Mouse (Mus musculus) hindbrain, embryonic 10.5 days (tissue): Measurements from ENCODE around the gene Tbc1d9b. TPM values are rescaled to one million over a fixed set of nuclear protein-coding genes. Genes with fewer than 3 reads are reported as not detected.

Experiments used
- DNase-seq: peaks from one replicate; pipeline ENCODE4 v3.0.0-alpha.2; 2017; ENCODE audit warnings: low spot score
- H3K27ac ChIP-seq: fragments of 300-500 bp; sonication (generic); 2 replicates; pipeline ENCODE4 v1.5.1; 2016; ENCODE audit warnings: mild to moderate bottlenecking, moderate library complexity
- H3K27me3 ChIP-seq: fragments of 300-500 bp; sonication (generic); 2 replicates; pipeline ENCODE4 v1.6.1; 2016; ENCODE audit warnings: mild to moderate bottlenecking; ENCODE audit not compliant: poor library complexity, insufficient read depth, severe bottlenecking
- H3K36me3 ChIP-seq: fragments of 300-500 bp; sonication (generic); 2 replicates; pipeline ENCODE4 v1.6.1; 2016; ENCODE audit warnings: mild to moderate bottlenecking, moderate library complexity
- H3K4me1 ChIP-seq: fragments of 300-500 bp; sonication (generic); replicated peaks from 2 replicates; pipeline ENCODE4 v1.6.1; 2016; ENCODE audit warnings: mild to moderate bottlenecking
- H3K4me3 ChIP-seq: fragments of 300-500 bp; sonication (generic); 2 replicates; pipeline ENCODE4 v1.5.1; 2016; ENCODE audit warnings: mild to moderate bottlenecking, moderate library complexity
- H3K9me3 ChIP-seq: fragments of 300-500 bp; sonication (generic); 2 replicates; pipeline ENCODE4 v1.6.1; 2016; ENCODE audit warnings: mild to moderate bottlenecking, moderate library complexity
- WGBS: fragments of 180-500 bp; shearing (Covaris S2); methylation state at CpG from one replicate; pipeline ENCODE4 v1.1.7; 2016; 5-methylcytosine and 5-hydroxymethylcytosine counted together
- polyA plus RNA-seq: library from polyadenylated mRNA; unstranded; fragments of >200 nt; fragmentation: Nextera tagmentation; extraction: Ambion mirVana; gene quantifications from 2 replicates; pipeline ENCODE4 v1.2.1, GENCODE M21; 2016

Tbc1d9b gene
- polyA plus RNA-seq, 1 experiment from 2014 or later: 39.3 TPM

DNA sequence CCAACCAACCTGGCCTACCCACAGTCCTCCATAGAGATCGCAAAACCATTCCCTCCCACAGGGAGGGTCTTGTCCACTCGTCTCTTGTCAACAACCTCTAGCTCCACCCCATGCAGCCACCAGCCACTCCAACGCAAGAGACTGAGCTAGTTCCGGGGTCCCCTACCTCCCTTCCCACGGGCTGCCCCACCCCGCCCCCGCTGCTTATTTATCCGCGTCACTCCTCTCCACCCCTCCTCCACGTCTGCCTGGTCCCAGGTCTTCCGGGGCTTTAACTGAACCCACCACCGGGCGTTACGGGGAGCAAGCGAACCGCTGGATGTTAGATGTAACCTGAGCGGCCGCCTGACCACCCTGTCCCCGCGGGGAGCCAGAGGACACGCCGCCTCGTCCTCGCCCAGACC is 78.9 kb downstream of the Tbc1d9b start:
- WGBS: under 1% methylated on average over 24 of the region's 24 CpGs
- Histone ChIP-seq H3K27ac (peak overlapping the region; percentile 96), H3K4me1 (peaks cover 24% of the 10 kb centered on the region), H3K9me3 (no peaks in the 10 kb centered on the region), H3K27me3 (no peaks in the 10 kb centered on the region), H3K36me3 (peaks cover 31% of the 10 kb centered on the region), H3K4me3 (peak overlapping the region; percentile 87)
- peak; percentile 90 for DNase-seq

DNA sequence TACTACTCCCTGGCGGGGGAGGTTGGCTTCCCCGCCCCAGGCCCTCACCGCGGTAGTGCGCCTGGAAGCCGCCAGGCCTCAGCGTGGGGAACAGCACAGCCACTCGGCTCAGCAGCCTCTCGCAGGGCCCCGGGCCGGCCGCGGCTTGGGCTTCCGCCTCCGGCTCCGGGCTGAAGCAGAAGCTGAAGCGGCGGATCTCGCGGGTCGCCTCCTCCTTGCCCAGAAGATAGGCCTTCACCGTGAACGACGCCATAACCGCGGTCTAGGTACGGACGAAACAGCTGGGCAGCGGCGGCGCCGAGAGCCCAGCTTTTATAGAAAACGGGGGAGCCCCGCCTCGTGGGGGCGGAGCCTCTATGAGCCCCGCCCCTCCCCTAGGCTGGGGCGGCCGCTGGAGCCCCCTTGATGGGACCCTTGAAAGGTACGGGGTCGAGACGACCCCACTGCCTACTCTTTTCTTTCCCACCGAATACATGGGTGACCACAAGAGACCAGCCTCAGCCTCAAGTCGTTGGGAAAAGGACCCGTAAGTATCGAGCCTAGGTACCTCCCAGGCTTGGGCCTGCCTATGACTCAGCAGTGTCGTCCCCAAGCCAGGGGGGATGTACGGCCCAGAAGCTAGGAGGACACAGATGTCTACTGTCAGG is 79.4 kb downstream of the Tbc1d9b start, which contains the start of the genes Sqstm1 and Mgat4b:
TSS of gene Sqstm1 (minus strand) at position 323 of the 647 bp plus-strand sequence.
TSS of gene Mgat4b (plus strand) at position 386 of the 647 bp plus-strand sequence.
- WGBS: 1% methylated on average over 48 of the region's 48 CpGs
- peaks cover 28% of the 10 kb centered on the region for H3K4me1 ChIP-seq
- DNase-seq: peak; percentile 86
- H3K9me3 ChIP-seq: no peaks in the 10 kb centered on the region
- H3K4me3 ChIP-seq: peak within 1 kb of the TSS; percentile 87
- H3K27me3 ChIP-seq: no peaks in the 10 kb centered on the region
- H3K36me3 ChIP-seq: peaks cover 26% of the 10 kb centered on the region
- peak within 1 kb of the TSS; percentile 96 for H3K27ac ChIP-seq

DNA sequence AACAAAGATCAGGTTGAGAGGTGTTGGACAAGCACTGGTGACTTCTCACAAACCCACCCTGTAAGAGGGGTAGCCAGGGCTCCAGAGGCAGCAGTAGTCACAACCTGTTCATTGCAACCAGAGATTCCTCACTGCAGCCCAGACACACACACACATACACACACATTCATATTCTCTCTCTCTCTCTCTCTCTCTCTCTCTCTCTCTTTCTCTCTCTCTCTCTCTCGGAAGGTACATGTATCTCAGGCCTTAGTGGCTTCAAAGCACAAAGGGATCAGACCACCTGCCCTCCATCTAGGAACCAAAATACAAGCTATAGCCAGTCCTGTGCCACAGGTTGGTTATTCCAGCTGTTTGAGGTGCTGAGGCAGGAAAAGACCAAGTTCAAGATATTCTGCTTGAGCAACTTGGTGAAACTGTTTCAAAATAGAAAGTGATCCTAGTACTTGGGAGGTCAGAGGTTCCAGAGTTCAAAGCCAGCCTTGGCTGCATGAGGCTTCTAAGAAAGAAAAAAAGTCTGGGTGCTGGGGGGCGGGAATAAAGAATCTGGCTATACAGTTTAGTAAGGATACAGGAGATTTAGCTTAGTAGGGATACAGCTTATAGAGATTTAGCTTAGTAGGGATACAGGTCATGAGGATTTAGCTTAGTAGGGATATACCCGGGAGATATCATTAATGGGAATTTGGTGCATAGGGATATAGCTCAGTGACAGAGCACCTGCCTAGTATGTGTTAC is 80.3 kb downstream of the Tbc1d9b start:
- H3K27ac ChIP-seq: peak overlapping the region; percentile 96
- no peaks in the 10 kb centered on the region for H3K9me3 ChIP-seq
- no peaks in the 10 kb centered on the region for H3K27me3 ChIP-seq
- peak overlapping the region; percentile 87 for H3K4me3 ChIP-seq
- WGBS: 87% methylated on average over 3 of the region's 3 CpGs
- peaks cover 37% of the 10 kb centered on the region for H3K4me1 ChIP-seq
- no peak for DNase-seq
- peaks cover 17% of the 10 kb centered on the region for H3K36me3 ChIP-seq

DNA sequence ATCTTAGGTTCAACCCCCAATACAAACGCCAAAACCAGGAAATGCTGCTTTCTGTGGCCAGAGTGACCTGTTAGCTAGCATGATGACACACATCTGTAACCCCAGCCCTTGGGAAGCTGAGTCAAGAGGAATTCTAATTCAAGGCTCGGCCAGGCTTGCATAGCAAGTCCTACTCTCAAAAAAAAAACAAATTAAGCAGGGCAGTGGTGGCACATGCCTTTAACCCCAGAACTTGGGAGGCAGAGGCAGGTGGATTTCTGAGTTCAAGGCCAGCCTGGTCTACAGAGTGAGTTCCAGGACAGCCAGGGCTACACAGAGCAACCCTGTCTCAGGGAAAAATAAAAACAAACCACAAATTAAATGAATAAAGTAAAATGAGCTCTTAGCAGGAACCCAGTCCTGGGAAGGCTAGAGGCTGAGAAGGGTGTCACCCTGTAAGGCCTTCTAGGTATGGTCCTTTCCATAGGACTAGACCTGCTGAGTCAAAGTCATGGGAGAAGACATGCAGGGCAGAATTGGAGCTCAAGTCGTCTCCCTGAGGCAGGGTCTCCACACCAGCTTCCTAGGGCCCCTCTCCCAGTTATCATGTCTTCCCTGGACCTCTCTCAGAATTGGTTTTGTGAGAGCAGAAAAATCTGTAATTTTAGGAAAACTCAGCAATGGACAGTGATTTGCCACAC is 81.0 kb downstream of the Tbc1d9b start:
- no peaks in the 10 kb centered on the region for H3K27me3 ChIP-seq
- H3K4me3 ChIP-seq: no peak overlapping the region
- no peaks in the 10 kb centered on the region for H3K9me3 ChIP-seq
- no peak overlapping the region for H3K27ac ChIP-seq
- WGBS: 75% methylated on average over 3 of the region's 3 CpGs
- H3K36me3 ChIP-seq: peaks cover 10% of the 10 kb centered on the region
- peaks cover 44% of the 10 kb centered on the region for H3K4me1 ChIP-seq
- DNase-seq: no peak

DNA sequence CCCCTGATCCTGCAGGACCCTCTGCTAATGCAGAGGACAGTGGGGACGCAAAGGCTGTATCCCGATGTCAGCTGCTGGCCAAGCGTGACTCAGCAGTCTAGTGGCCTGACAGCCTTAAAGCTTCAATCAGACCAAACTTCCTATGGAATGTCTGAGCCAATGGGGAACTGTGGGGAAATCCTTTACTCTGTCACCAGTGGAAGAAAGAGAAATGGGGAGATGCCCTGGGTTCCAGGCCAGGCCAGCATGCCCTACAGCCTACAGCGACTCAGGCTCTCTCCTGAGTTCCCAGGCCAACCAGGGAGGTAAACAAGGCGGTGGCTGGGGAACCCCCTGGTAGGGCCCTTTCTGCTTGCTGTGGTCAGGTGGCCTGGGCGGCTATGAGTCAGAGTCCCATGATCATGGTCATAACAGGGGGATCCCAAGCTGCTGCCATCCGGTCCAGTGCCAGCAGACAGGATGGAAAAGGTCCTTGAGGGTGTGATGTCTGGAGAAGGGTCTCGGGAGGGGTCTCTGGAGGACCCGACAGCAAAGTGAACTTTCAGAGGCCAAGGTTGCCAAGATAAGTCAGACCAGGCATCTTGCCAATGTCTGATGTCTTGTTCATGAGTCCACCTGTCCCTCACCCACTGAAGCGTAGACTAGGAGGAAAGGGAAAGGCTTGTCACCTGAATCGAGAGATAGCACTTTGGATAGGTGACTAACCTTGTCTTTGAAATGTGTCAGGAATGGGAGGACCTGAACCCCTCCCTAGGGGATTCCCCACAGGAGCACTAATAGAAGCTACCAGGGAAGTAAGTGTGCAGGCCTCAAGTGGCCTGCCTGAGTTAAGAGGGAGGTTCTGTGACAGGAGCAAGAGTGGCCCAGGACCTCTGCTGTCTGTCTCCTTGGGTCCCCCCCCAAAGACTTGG is 81.9 kb downstream of the Tbc1d9b start:
- Histone ChIP-seq H3K4me1 (peaks cover 50% of the 10 kb centered on the region), H3K27me3 (no peaks in the 10 kb centered on the region), H3K36me3 (peaks cover 1% of the 10 kb centered on the region; the same call in 1 of the 2 replicates), H3K9me3 (no peaks in the 10 kb centered on the region), H3K4me3 (no peak overlapping the region), H3K27ac (peak overlapping the region; percentile 46; the same call in 1 of the 2 replicates)
- 68% methylated on average over 11 of the region's 11 CpGs for WGBS
- DNase-seq: no peak

DNA sequence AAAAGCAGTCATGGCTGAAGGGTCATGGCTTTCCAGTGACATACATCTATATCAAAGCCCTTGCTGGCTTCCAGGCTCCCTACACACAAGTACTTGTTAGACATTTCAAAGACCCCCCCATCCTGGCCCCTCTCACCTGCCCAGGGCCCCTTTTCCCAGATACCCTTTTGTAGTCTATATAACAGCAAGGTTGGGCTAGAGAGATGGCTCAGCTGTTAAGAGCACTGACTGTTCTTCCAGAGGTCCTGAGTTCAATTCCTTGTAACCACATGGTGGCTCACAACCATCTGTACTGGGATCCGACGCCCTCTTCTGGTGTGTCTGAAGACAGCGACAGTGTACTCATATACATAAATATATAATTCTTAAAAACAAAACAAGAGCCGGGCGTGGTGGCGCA is 83.4 kb downstream of the Tbc1d9b start:
- DNase-seq: no peak
- Histone ChIP-seq H3K27me3 (no peaks in the 10 kb centered on the region), H3K4me1 (peaks cover 42% of the 10 kb centered on the region), H3K4me3 (no peak overlapping the region), H3K36me3 (no peaks in the 10 kb centered on the region), H3K9me3 (no peaks in the 10 kb centered on the region), H3K27ac (no peak overlapping the region)
- WGBS: 91% methylated on average over 6 of the region's 6 CpGs

DNA sequence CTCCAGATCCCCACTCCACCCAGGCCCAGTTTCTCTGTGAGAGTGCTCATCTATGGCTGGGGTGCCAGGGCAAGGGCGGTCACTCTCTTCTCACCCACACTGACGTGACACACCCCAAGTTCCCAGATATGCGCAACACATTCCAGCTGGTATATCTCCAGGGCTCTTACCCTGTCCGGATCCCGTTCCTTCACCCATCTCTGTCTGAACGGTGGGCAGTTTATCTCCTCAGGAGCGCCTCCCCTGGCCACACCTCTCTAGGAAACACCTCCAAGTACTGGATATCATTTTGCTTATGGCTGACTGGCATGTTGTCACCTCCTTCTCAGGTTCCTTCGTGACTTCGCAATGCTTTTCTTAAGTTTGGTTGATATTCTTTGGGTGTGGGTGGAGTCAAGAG is 84.4 kb downstream of the Tbc1d9b start:
- no peak overlapping the region for H3K27ac ChIP-seq
- H3K4me1 ChIP-seq: peaks cover 40% of the 10 kb centered on the region
- no peak overlapping the region for H3K4me3 ChIP-seq
- no peaks in the 10 kb centered on the region for H3K36me3 ChIP-seq
- H3K27me3 ChIP-seq: no peaks in the 10 kb centered on the region
- no peaks in the 10 kb centered on the region for H3K9me3 ChIP-seq
- no peak for DNase-seq
- WGBS: 20% methylated on average over 9 of the region's 9 CpGs

DNA sequence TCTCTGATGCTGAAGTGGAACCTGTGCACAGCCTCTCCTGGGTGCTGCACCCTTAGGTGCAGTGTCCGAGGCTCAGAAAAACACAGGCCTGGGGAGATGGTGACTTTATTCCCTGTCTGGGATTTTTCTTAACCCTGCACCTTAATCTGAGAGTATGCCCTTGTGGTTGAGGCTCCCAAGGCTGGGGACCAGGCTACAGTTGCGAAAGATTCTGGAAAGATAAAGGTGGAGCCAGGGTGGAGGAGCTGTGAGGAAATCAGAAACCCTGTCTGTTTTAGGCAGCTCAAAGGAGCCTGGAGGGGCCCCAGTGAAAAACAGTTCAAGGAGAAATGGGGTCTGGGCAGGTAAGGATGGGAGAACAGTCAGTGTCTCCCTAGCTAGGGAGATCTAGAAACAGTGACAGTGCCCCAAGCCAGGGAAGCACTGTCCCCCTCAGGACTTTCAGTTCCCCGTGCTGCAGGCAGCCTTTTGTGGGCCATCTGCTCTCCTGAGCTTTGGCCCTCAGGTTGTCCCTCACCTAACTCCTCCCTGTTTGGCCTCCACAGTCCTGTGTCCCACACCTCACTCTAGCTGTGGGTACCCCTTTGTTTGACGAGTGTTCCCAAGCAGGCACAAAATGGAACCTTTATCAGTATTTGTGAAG is 85.6 kb downstream of the Tbc1d9b start:
- Histone ChIP-seq H3K9me3 (no peaks in the 10 kb centered on the region), H3K4me3 (no peak overlapping the region), H3K4me1 (peaks cover 31% of the 10 kb centered on the region), H3K27ac (no peak overlapping the region), H3K27me3 (no peaks in the 10 kb centered on the region), H3K36me3 (no peaks in the 10 kb centered on the region)
- DNase-seq: no peak
- 75% methylated on average over 4 of the region's 4 CpGs for WGBS

DNA sequence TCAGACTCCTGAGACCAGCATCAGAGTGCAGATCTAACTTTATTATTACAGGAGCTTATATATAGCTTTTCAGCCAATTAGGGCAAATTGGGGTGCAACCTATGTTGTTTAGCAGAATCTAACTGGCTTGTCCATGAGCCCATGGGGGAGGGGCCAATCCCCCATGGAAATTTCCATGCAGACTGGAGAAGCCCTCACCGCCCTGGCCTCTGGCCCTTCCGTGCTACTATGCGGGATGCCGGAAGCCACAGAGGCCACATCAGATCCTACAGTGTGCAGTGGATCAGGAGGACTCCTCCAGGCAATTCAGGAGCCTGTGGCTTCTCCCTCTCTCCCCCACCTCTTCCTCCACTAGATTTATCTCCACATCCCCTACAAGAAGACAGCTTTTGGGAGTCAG is 86.6 kb downstream of the Tbc1d9b start:
- DNase-seq: no peak
- no peaks in the 10 kb centered on the region for H3K9me3 ChIP-seq
- no peak overlapping the region for H3K4me3 ChIP-seq
- WGBS: 60% methylated on average over 4 of the region's 4 CpGs
- H3K27me3 ChIP-seq: peaks cover 5% of the 10 kb centered on the region
- H3K4me1 ChIP-seq: peaks cover 30% of the 10 kb centered on the region
- H3K27ac ChIP-seq: 0 out of 2 replicates have a peak overlapping the region, but pooled peaks have one; percentile 40
- no peaks in the 10 kb centered on the region for H3K36me3 ChIP-seq

DNA sequence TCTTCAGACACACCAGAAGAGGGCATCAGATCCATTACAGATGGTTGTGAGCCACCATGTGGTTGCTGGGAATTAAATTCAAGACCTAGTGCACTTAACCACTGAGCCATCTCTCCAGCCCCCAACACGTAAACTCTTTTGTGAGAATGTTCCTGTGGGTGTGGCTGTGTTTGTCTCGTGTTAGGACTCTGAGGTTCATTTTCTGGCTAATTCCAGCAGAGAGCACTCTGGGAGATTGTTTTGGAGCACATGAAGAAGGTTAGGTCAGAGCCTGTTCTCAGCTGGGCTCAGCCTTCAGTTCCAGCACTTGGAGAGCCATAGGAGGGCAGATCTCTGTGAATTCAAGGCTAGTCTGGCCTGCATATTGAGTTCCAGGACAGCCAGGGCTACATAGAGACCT is 88.6 kb downstream of the Tbc1d9b start:
- Histone ChIP-seq H3K4me1 (peaks cover 41% of the 10 kb centered on the region), H3K9me3 (no peaks in the 10 kb centered on the region), H3K4me3 (no peak overlapping the region), H3K36me3 (no peaks in the 10 kb centered on the region), H3K27me3 (peaks cover 18% of the 10 kb centered on the region), H3K27ac (no peak overlapping the region)
- 61% methylated on average over 2 of the region's 2 CpGs for WGBS
- no peak for DNase-seq
